Mouse (Mus musculus): Measurements from ENCODE around the gene Cdh4. TPM values are rescaled to one million over a fixed set of nuclear protein-coding genes. Genes with fewer than 3 reads are reported as not detected.

Gene Cdh4
- polyA plus RNA-seq, 1 experiment from 2014 or later: 8.5 TPM

- H3K27me3 ChIP-seq (ENCODE audit: control insufficient read depth, insufficient read depth, low read length): no peaks in the 10 kb centered on the region
- no peak overlapping the region for H3K4me2 ChIP-seq
- H3K9ac ChIP-seq (ENCODE audit: low read length): no peak overlapping the region
- 96% methylated on average over 8 of the region's 8 CpGs for WGBS
- peaks cover 22% of the 10 kb centered on the region for H3K36me3 ChIP-seq (ENCODE audit: control insufficient read depth, insufficient read depth, low read length)
- ATAC-seq (ENCODE audit: low FRiP score): no peak
- no peak overlapping the region for H3K4me3 ChIP-seq (ENCODE audit: low read depth, low read length)
- H3K9me3 ChIP-seq (ENCODE audit: control insufficient read depth, low read length): no peaks in the 10 kb centered on the region
- DNase-seq (ENCODE audit: low spot score, missing footprints): no peak
- H3K4me1 ChIP-seq (ENCODE audit: control insufficient read depth, insufficient read depth, low read length): no peaks in the 10 kb centered on the region
- H3K27ac ChIP-seq (ENCODE audit: low read depth, low read length): no peak overlapping the region
Measured at GRCm38 (mm10) chr2:179921021-179921653, 478.9 kb downstream of the Cdh4 start.

- DNase-seq (ENCODE audit: low spot score, missing footprints) (no peak), ATAC-seq (ENCODE audit: low FRiP score) (no peak)
- no peak overlapping the region for H3K27ac ChIP-seq (ENCODE audit: low read depth, low read length)
- H3K4me1 ChIP-seq (ENCODE audit: control insufficient read depth, insufficient read depth, low read length): no peaks in the 10 kb centered on the region
- no peaks in the 10 kb centered on the region for H3K27me3 ChIP-seq (ENCODE audit: control insufficient read depth, insufficient read depth, low read length)
- WGBS: 94% methylated on average over 6 of the region's 6 CpGs
- H3K36me3 ChIP-seq (ENCODE audit: control insufficient read depth, insufficient read depth, low read length): peaks cover 22% of the 10 kb centered on the region
- H3K4me3 ChIP-seq (ENCODE audit: low read depth, low read length): no peak overlapping the region
- no peaks in the 10 kb centered on the region for H3K9me3 ChIP-seq (ENCODE audit: control insufficient read depth, low read length)
- no peak overlapping the region for H3K4me2 ChIP-seq
- H3K9ac ChIP-seq (ENCODE audit: low read length): no peak overlapping the region
Measured at GRCm38 (mm10) chr2:179924038-179924437, 481.8 kb downstream of the Cdh4 start.

- H3K9me3 ChIP-seq (ENCODE audit: control insufficient read depth, low read length): no peaks in the 10 kb centered on the region
- peaks cover 15% of the 10 kb centered on the region for H3K36me3 ChIP-seq (ENCODE audit: control insufficient read depth, insufficient read depth, low read length)
- no peak for ATAC-seq (ENCODE audit: low FRiP score)
- H3K27ac ChIP-seq (ENCODE audit: low read depth, low read length): no peak overlapping the region
- no peak overlapping the region for H3K4me2 ChIP-seq
- H3K4me3 ChIP-seq (ENCODE audit: low read depth, low read length): no peak overlapping the region
- DNase-seq (ENCODE audit: low spot score, missing footprints): no peak
- H3K4me1 ChIP-seq (ENCODE audit: control insufficient read depth, insufficient read depth, low read length): no peaks in the 10 kb centered on the region
- no peak overlapping the region for H3K9ac ChIP-seq (ENCODE audit: low read length)
- WGBS: 95% methylated on average over 13 of the region's 13 CpGs
- H3K27me3 ChIP-seq (ENCODE audit: control insufficient read depth, insufficient read depth, low read length): no peaks in the 10 kb centered on the region
Measured at GRCm38 (mm10) chr2:179929166-179929565, 486.9 kb downstream of the Cdh4 start.

DNA sequence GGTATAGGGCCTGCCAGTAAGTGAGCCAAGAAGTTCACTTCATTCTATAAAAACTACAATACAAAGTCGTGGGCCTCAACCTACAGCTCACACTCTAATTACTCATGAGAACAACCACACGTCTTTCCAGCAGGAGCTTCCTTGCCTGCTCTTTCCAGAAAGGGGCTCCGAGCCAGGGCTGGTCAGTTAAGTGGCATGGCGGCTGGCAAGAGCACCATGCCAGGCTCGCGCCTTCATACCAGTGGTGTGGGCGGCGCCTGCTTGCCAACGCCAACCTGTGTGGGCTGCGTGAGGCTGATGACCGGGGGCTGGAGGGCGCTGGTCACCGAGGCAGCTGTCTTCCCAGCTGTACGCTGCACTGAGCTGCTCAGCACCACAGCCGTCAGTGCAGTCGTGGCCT lies 489.5 kb downstream of the Cdh4 start:
- ATAC-seq (ENCODE audit: low FRiP score): no peak
- Histone ChIP-seq H3K27me3 (ENCODE audit: control insufficient read depth, insufficient read depth, low read length) (no peaks in the 10 kb centered on the region), H3K4me2 (no peak overlapping the region), H3K4me3 (ENCODE audit: low read depth, low read length) (no peak overlapping the region), H3K27ac (ENCODE audit: low read depth, low read length) (no peak overlapping the region), H3K36me3 (ENCODE audit: control insufficient read depth, insufficient read depth, low read length) (peaks cover 18% of the 10 kb centered on the region), H3K9ac (ENCODE audit: low read length) (no peak overlapping the region), H3K9me3 (ENCODE audit: control insufficient read depth, low read length) (no peaks in the 10 kb centered on the region), H3K4me1 (ENCODE audit: control insufficient read depth, insufficient read depth, low read length) (no peaks in the 10 kb centered on the region)
- DNase-seq (ENCODE audit: low spot score, missing footprints): no peak
- 89% methylated on average over 16 of the region's 16 CpGs for WGBS

DNA sequence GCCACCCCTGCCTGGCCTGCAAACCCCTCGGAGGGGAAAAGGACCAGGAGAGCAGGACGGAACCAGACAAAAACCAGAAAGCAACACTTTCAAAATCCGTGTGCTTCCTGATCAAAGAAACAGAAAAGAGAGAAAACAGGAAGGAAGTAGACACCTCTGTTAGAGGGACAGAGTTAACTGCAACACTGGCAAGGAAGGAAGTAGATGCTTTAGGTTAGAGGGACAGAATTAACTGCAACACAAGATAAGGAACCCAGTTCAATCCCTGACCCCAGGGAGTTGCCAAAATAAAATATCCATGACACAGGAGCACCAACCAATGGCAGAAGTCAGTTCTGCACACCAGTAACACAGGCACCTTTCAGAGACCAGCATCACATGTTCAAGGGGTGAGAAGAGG lies 491.9 kb downstream of the Cdh4 start:
- no peaks in the 10 kb centered on the region for H3K4me1 ChIP-seq (ENCODE audit: control insufficient read depth, insufficient read depth, low read length)
- H3K27ac ChIP-seq (ENCODE audit: low read depth, low read length): no peak overlapping the region
- H3K4me3 ChIP-seq (ENCODE audit: low read depth, low read length): no peak overlapping the region
- no peak overlapping the region for H3K4me2 ChIP-seq
- no peaks in the 10 kb centered on the region for H3K9me3 ChIP-seq (ENCODE audit: control insufficient read depth, low read length)
- H3K36me3 ChIP-seq (ENCODE audit: control insufficient read depth, insufficient read depth, low read length): peaks cover 18% of the 10 kb centered on the region
- H3K9ac ChIP-seq (ENCODE audit: low read length): no peak overlapping the region
- no peak for DNase-seq (ENCODE audit: low spot score, missing footprints)
- H3K27me3 ChIP-seq (ENCODE audit: control insufficient read depth, insufficient read depth, low read length): no peaks in the 10 kb centered on the region
- WGBS: 77% methylated on average over 3 of the region's 3 CpGs
- ATAC-seq (ENCODE audit: low FRiP score): no peak

GRCm38 (mm10) chr2:179937091-179937490 lies 494.9 kb downstream of the Cdh4 start:
- no peak for DNase-seq (ENCODE audit: low spot score, missing footprints)
- 83% methylated on average over 4 of the region's 4 CpGs for WGBS
- no peak overlapping the region for H3K4me2 ChIP-seq
- H3K27ac ChIP-seq (ENCODE audit: low read depth, low read length): no peak overlapping the region
- H3K4me3 ChIP-seq (ENCODE audit: low read depth, low read length): no peak overlapping the region
- H3K9ac ChIP-seq (ENCODE audit: low read length): no peak overlapping the region
- H3K36me3 ChIP-seq (ENCODE audit: control insufficient read depth, insufficient read depth, low read length): peaks cover 12% of the 10 kb centered on the region
- H3K4me1 ChIP-seq (ENCODE audit: control insufficient read depth, insufficient read depth, low read length): no peaks in the 10 kb centered on the region
- no peaks in the 10 kb centered on the region for H3K27me3 ChIP-seq (ENCODE audit: control insufficient read depth, insufficient read depth, low read length)
- H3K9me3 ChIP-seq (ENCODE audit: control insufficient read depth, low read length): no peaks in the 10 kb centered on the region
- no peak for ATAC-seq (ENCODE audit: low FRiP score)

DNA sequence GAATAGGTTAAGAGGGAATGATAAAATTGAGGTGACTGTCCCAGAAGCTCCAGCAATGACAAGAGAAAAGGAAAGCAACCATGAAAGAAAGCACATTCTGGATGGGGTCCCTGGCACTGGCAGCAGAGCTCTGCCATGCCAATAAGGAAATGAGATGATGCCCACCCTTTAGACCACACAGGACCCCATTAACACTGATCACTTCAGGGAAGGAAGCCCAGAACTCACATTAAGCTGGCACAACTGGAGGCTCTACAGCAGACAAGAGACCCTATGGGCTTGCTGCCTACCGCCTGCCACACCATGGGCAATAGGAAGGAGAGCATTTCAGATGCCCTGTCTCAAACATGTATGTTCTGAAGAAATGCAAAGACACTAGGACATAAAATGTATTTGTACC lies 499.5 kb downstream of the Cdh4 start:
- 94% methylated on average over 1 of the region's 1 CpGs for WGBS
- ATAC-seq (ENCODE audit: low FRiP score) (no peak), DNase-seq (ENCODE audit: low spot score, missing footprints) (no peak)
- Histone ChIP-seq H3K4me3 (ENCODE audit: low read depth, low read length) (no peak overlapping the region), H3K4me1 (ENCODE audit: control insufficient read depth, insufficient read depth, low read length) (peaks cover 7% of the 10 kb centered on the region; the same call in 1 of the 2 replicates), H3K27me3 (ENCODE audit: control insufficient read depth, insufficient read depth, low read length) (no peaks in the 10 kb centered on the region), H3K36me3 (ENCODE audit: control insufficient read depth, insufficient read depth, low read length) (no peaks in the 10 kb centered on the region), H3K9me3 (ENCODE audit: control insufficient read depth, low read length) (no peaks in the 10 kb centered on the region), H3K27ac (ENCODE audit: low read depth, low read length) (no peak overlapping the region), H3K4me2 (no peak overlapping the region), H3K9ac (ENCODE audit: low read length) (no peak overlapping the region)

- Histone ChIP-seq H3K9me3 (ENCODE audit: control insufficient read depth, low read length) (no peaks in the 10 kb centered on the region), H3K27ac (ENCODE audit: low read depth, low read length) (no peak overlapping the region), H3K36me3 (ENCODE audit: control insufficient read depth, insufficient read depth, low read length) (no peaks in the 10 kb centered on the region), H3K27me3 (ENCODE audit: control insufficient read depth, insufficient read depth, low read length) (no peaks in the 10 kb centered on the region), H3K4me2 (no peak overlapping the region), H3K9ac (ENCODE audit: low read length) (no peak overlapping the region), H3K4me1 (ENCODE audit: control insufficient read depth, insufficient read depth, low read length) (peaks cover 13% of the 10 kb centered on the region), H3K4me3 (ENCODE audit: low read depth, low read length) (no peak overlapping the region)
- 44% methylated on average over 4 of the region's 4 CpGs for WGBS
- ATAC-seq (ENCODE audit: low FRiP score) (no peak), DNase-seq (ENCODE audit: low spot score, missing footprints) (no peak)
Measured at GRCm38 (mm10) chr2:179945051-179945450, 502.8 kb downstream of the Cdh4 start.

DNA sequence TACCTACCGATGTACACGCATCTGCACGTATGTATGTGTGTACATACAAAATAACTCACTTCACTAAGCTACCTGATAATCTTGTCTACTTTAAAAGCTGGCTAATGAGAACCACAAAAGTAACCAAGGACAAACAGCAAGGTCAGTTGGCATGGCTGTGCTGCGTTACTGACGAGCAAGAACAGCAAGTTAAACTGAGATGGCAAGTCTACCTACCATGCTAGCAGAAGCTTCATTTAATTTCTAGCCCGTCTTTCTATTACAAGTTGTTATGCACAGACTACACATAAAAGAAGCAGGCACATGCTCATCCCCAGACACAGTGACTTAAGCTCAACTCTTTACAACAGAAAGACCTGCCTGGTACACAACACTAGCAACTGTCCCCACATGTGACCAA lies 504.3 kb downstream of the Cdh4 start:
- ATAC-seq (ENCODE audit: low FRiP score): no peak
- H3K36me3 ChIP-seq (ENCODE audit: control insufficient read depth, insufficient read depth, low read length): no peaks in the 10 kb centered on the region
- no peak overlapping the region for H3K9ac ChIP-seq (ENCODE audit: low read length)
- no peaks in the 10 kb centered on the region for H3K9me3 ChIP-seq (ENCODE audit: control insufficient read depth, low read length)
- no peak overlapping the region for H3K4me2 ChIP-seq
- H3K27ac ChIP-seq (ENCODE audit: low read depth, low read length): no peak overlapping the region
- H3K4me3 ChIP-seq (ENCODE audit: low read depth, low read length): no peak overlapping the region
- H3K4me1 ChIP-seq (ENCODE audit: control insufficient read depth, insufficient read depth, low read length): peaks cover 13% of the 10 kb centered on the region
- H3K27me3 ChIP-seq (ENCODE audit: control insufficient read depth, insufficient read depth, low read length): no peaks in the 10 kb centered on the region
- WGBS: 88% methylated on average over 6 of the region's 6 CpGs
- DNase-seq (ENCODE audit: low spot score, missing footprints): no peak
